Mouse (Mus musculus) heart, postnatal 25 days (tissue): ENCODE data around the gene Cyp2w1. TPM values are rescaled to one million over a fixed set of nuclear protein-coding genes. Genes with fewer than 3 reads are reported as not detected.

Experiments used
- DNase-seq: peaks from one replicate; pipeline ENCODE4 v3.0.0; 2022; ENCODE audit warnings: low spot score
- intact Hi-C: fragments of 180-260 bp; cut with DNase I; formaldehyde crosslinking; loops from one replicate; pipeline ENCODE4 v1.15.1; 2025
- total RNA-seq, 2 experiments: library from RNA; stranded (reverse); gene quantifications; 2 replicates each; pipeline ENCODE4 v1.2.3; 2021

The Cyp2w1 gene
- total RNA-seq, 2 experiments from 2014 or later = not detected

- no peak for DNase-seq
- intact Hi-C loops = no loop called here
Measured at GRCm38 (mm10) chr5:139359244-139359643, 6.8 kb downstream of the Cyp2w1 start.

GRCm38 (mm10) chr5:139363858-139364257 is 11.4 kb downstream of the Cyp2w1 start:
- intact Hi-C loops = loop anchor here (1.0 to 5.0 kb wide), 4 partner anchors 34 to 141 kb away; no protein-coding TSS in a partner anchor
- no peak for DNase-seq

GRCm38 (mm10) chr5:139364260-139364910 is 12.0 kb downstream of the Cyp2w1 start:
- peak; percentile 73 for DNase-seq
- intact Hi-C loops = loop anchor here (1.0 to 5.0 kb wide), 3 partner anchors 34 to 102 kb away; no protein-coding TSS in a partner anchor

GRCm38 (mm10) chr5:139364911-139365571 is 12.6 kb downstream of the Cyp2w1 start:
- intact Hi-C loops = loop anchor here (1.0 to 5.0 kb wide), 3 partner anchors 33 to 102 kb away; no protein-coding TSS in a partner anchor
- no peak for DNase-seq

GRCm38 (mm10) chr5:139365827-139366226 is 13.4 kb downstream of the Cyp2w1 start:
- DNase-seq = no peak
- intact Hi-C loops = loop anchor here (2.0 kb wide), 1 partner anchor 101 kb away; no protein-coding TSS in a partner anchor

- intact Hi-C loops = no loop called here
- DNase-seq = no peak
Measured at GRCm38 (mm10) chr5:139366484-139366883, 14.1 kb downstream of the Cyp2w1 start.

- intact Hi-C loops = no loop called here
- no peak for DNase-seq
Measured at GRCm38 (mm10) chr5:139367884-139368458, 15.6 kb downstream of the Cyp2w1 start.

- DNase-seq = no peak
- intact Hi-C loops = no loop called here
Measured at GRCm38 (mm10) chr5:139368638-139369320, 16.4 kb downstream of the Cyp2w1 start.

- intact Hi-C loops = no loop called here
- no peak for DNase-seq
Measured at GRCm38 (mm10) chr5:139370336-139370735, 17.9 kb downstream of the Cyp2w1 start.

- no peak for DNase-seq
- intact Hi-C loops = no loop called here
Measured at GRCm38 (mm10) chr5:139371118-139371517, 18.7 kb downstream of the Cyp2w1 start.

GRCm38 (mm10) chr5:139371631-139372401 is 19.4 kb downstream of the Cyp2w1 start:
- intact Hi-C loops = no loop called here

GRCm38 (mm10) chr5:139373126-139373525 is 20.7 kb downstream of the Cyp2w1 start:
- intact Hi-C loops = no loop called here
- no peak for DNase-seq

More at GRCm38 (mm10) chr5:139371631-139372401, 19.4 kb downstream of the Cyp2w1 start:
- DNase-seq = peak; percentile 85

GRCm38 (mm10) chr5:139373889-139374444 is 21.6 kb downstream of the Cyp2w1 start:
- no peak for DNase-seq
- intact Hi-C loops = no loop called here

GRCm38 (mm10) chr5:139374841-139375240 is 22.4 kb downstream of the Cyp2w1 start:
- DNase-seq = no peak
- intact Hi-C loops = no loop called here

GRCm38 (mm10) chr5:139377468-139378270 is 25.3 kb downstream of the Cyp2w1 start, which contains the start of gene Gpr146:
Gene Gpr146, plus strand, starts transcription at chr5:139377697.
- peak; percentile 60 for DNase-seq
- intact Hi-C loops = no loop called here

- no peak for DNase-seq
- intact Hi-C loops = no loop called here
Measured at GRCm38 (mm10) chr5:139378271-139378556, 25.8 kb downstream of the Cyp2w1 start.

- DNase-seq = peak; percentile 72
- intact Hi-C loops = no loop called here
Measured at GRCm38 (mm10) chr5:139378986-139379629, 26.7 kb downstream of the Cyp2w1 start.

- intact Hi-C loops = no loop called here
- no peak for DNase-seq
Measured at GRCm38 (mm10) chr5:139379771-139380384, 27.5 kb downstream of the Cyp2w1 start.
